Mouse (Mus musculus) layer of hippocampus, postnatal 25 days (tissue): ENCODE data around the gene Bpifa5. TPM values are rescaled to one million over a fixed set of nuclear protein-coding genes. Genes with fewer than 3 reads are reported as not detected.

ENCODE experiments used
- DNase-seq, 2 experiments: peaks; one replicate each; pipeline ENCODE4 v3.0.0; 2022; ENCODE audit warnings: mixed read lengths in 2 of 2, low spot score in 1 of 2; ENCODE audit errors: extremely low spot score in 1 of 2
- total RNA-seq, 2 experiments: library from RNA; stranded (reverse); gene quantifications; 2 replicates each; pipeline ENCODE4 v1.2.3; 2021

Gene Bpifa5
- total RNA-seq, 2 experiments from 2014 or later, result not detected

GRCm38 (mm10) chr2:154204630-154205029, 42.2 kb downstream of the Bpifa5 start:
- no peak for DNase-seq

- peak in 1 of 2 experiments; percentile 35 for DNase-seq
Measured at GRCm38 (mm10) chr2:154206908-154207307, 44.5 kb downstream of the Bpifa5 start.

- DNase-seq, result no peak
Measured at GRCm38 (mm10) chr2:154209112-154209511, 46.7 kb downstream of the Bpifa5 start.

GRCm38 (mm10) chr2:154211121-154211520, 48.7 kb downstream of the Bpifa5 start:
- DNase-seq, result no peak

- DNase-seq, result peak in 1 of 2 experiments; percentile 21
Measured at GRCm38 (mm10) chr2:154211881-154212280, 49.5 kb downstream of the Bpifa5 start.

GRCm38 (mm10) chr2:154215191-154215590, 52.8 kb downstream of the Bpifa5 start:
- DNase-seq, result peak; percentile 57 to 88

Other genes starting within 250 kb of the Bpifa5 start
- gene Bpifb3, start 244.4 kb upstream of the Bpifa5 start, total RNA-seq, result not detected
- not detected for gene Bpifb4, start 224.4 kb upstream of the Bpifa5 start, total RNA-seq
- gene Bpifa6, start 187.7 kb upstream of the Bpifa5 start, total RNA-seq, result not detected
- not detected for gene Bpifa2, start 154.3 kb upstream of the Bpifa5 start, total RNA-seq
- gene Bpifa3, start 32.3 kb upstream of the Bpifa5 start, total RNA-seq, result not detected
- not detected for gene Bpifa1, start 19.7 kb upstream of the Bpifa5 start, total RNA-seq
- gene Bpifb1, start 28.2 kb downstream of the Bpifa5 start, total RNA-seq, result under 1 TPM; 0.14 to 0.42 TPM
- not detected for gene Bpifb5, start 61.1 kb downstream of the Bpifa5 start, total RNA-seq
- not detected for gene Bpifb9a, start 95.2 kb downstream of the Bpifa5 start, total RNA-seq
- not detected for gene Bpifb9b, start 144.6 kb downstream of the Bpifa5 start, total RNA-seq
- 10 to 100 TPM; 17.7 to 18.7 TPM for gene Cdk5rap1, start 210.4 kb downstream of the Bpifa5 start, total RNA-seq
- 10 to 100 TPM; 39.1 to 44.3 TPM for gene Snta1, start 245.5 kb downstream of the Bpifa5 start, total RNA-seq